Mouse (Mus musculus) granulocyte monocyte progenitor cell, adult 5-6 weeks (primary cell): ENCODE data around the gene Gpr84. TPM values are rescaled to one million over a fixed set of nuclear protein-coding genes. Genes with fewer than 3 reads are reported as not detected.
A peak's percentile ranks its signal among the peaks of the same experiment; 100 is the strongest.

Experiments used
- ATAC-seq: replicated peaks from 2 replicates; pipeline ENCODE4 v1.8.0; 2016; ENCODE audit warnings: mild to moderate bottlenecking, moderate TSS enrichment, inconsistent platforms; ENCODE audit not compliant: poor library complexity, severe bottlenecking
- total RNA-seq, 2 experiments: library from RNA; stranded (forward) in 1 of 2; stranded (reverse) in 1 of 2; fragments of 200-712, 200-1000 nt in 1 of 2; fragments of >200 nt in 1 of 2; fragmentation: Nextera tagmentation in 1 of 2; gene quantifications; 2 replicates each; pipeline ENCODE4 v1.2.3; 2014 to 2017

Gene Gpr84
- total RNA-seq, 2 experiments from 2014 or later, result 0.77 to 1.0 TPM

- ATAC-seq, result peak; percentile 36
These were observed 2.1 kb downstream of the Gpr84 start for GRCm38 (mm10) chr15:103308056-103308875.

- ATAC-seq, result peak; percentile 34
These were observed 3.3 kb downstream of the Gpr84 start for GRCm38 (mm10) chr15:103307125-103307524.

GRCm38 (mm10) chr15:103305792-103306645, 4.4 kb downstream of the Gpr84 start:
- ATAC-seq, result no peak

DNA sequence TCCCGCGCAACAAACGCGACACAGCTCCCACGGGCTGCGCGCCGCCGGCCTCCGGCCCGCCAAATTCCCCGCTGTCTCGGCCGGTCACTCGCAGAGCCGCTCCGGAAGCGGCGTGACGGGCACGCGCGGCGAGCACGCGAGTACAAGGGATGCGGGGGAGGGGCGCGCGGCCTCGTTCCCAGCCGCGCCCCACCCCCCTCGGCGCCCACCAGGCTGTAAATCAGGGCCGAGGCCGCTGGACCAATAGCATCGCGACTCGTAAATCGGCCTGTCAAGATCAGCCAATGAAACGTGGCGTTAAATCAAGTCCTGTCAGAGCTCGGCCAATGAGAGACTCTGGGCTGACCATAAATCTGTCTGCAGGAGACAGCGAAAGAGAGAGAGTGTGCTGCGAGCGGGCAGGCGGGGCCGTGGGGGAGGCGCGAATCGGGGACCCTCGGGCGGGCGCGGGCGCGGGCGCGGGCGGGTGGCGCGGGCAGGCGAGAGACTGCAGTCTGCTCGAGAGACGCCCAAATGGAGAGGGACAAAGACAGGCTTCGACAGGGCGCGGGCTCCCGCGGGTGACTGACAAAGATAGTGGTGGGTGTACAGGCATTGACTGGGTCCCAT, 5.2 kb downstream of the Gpr84 start:
- peak; percentile 78 for ATAC-seq

DNA sequence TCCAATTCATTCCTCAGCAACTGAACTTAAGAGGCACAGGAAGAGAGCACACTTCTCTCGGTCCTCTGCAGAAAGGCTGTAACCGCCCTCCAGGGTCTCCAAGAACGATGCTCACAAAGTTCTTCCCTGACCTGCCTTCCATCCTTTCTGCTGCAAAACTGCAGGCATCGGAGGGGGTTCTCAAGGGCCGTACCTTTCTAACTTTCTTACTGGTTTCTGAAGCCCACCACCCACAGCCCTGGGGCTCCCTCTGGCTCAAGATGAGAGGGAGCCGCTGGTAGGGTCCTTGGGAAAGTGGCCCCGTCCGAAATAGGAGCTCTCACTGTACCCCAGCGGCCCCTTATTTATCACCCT, 5.8 kb downstream of the Gpr84 start:
- no peak for ATAC-seq

- no peak for ATAC-seq
These were observed 6.3 kb downstream of the Gpr84 start for GRCm38 (mm10) chr15:103303916-103304615.

GRCm38 (mm10) chr15:103302341-103303021, 7.9 kb downstream of the Gpr84 start:
- ATAC-seq, result no peak

DNA sequence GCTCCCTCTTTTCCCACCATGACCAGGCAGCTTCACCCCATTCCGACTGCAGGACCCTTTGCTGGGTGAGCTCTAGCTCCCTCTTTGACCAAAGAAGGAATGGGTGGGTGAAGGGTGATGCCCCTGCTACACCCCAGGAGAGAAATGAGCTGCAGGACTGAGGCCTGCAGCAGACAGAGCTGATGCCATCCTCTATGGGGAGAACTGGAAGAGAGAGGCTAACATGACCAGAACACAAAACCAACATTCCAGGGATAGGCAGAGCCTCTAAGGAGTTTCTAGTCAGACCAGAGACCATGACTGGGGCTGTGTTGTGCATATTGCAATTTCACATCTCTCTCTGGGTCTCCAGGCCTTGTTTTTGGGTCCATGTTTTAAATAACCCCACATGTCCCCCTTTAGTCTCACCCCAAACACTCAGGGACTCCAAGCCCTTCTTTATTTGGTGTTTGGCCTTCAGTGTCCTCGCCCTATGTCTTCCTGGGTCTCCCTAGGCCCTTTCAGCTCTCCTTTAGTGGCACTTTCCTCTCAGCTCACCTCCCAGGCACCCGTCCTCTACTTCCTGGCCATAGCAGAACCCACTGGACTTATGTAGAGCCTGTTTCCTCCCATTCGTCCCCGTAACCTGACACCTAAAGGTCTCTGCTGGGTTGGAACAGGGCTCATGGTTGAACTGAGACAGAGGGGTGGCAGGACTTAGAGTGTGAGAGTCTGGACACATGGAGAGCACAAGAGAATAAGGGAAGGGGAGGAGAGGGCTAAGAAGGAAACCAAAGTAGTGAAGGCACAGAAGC, 8.7 kb downstream of the Gpr84 start:
- ATAC-seq, result no peak

- no peak for ATAC-seq
These were observed 9.4 kb downstream of the Gpr84 start for GRCm38 (mm10) chr15:103301046-103301445.

GRCm38 (mm10) chr15:103300560-103300959, 9.9 kb downstream of the Gpr84 start:
- ATAC-seq, result no peak

DNA sequence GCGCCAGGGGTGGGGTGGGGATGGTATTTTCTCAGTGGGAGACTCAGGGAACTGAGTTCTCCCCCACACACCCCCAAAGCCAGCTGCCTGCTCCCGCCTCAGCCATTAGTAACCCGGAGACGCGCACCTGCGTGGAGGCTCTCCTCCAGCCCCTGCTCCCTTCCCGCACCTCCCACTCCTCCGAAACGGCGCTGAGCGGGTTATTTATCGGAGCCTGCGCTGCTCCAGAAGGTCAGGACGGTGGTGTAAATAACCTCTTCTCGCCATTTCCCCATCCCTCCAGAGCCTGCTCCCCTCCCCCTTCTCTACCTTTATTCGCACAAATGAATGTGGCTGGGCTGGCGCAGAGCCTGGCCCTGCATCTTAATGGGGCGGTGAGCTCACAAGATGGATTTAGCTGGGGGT, 10.3 kb downstream of the Gpr84 start:
- ATAC-seq, result no peak

GRCm38 (mm10) chr15:103299644-103300043, 10.8 kb downstream of the Gpr84 start:
- ATAC-seq, result no peak

GRCm38 (mm10) chr15:103298861-103299616, 11.4 kb downstream of the Gpr84 start:
- no peak for ATAC-seq

- no peak for ATAC-seq
These were observed 12.4 kb downstream of the Gpr84 start for GRCm38 (mm10) chr15:103298026-103298425.

- no peak for ATAC-seq
These were observed 13.1 kb downstream of the Gpr84 start for GRCm38 (mm10) chr15:103297313-103297712.

DNA sequence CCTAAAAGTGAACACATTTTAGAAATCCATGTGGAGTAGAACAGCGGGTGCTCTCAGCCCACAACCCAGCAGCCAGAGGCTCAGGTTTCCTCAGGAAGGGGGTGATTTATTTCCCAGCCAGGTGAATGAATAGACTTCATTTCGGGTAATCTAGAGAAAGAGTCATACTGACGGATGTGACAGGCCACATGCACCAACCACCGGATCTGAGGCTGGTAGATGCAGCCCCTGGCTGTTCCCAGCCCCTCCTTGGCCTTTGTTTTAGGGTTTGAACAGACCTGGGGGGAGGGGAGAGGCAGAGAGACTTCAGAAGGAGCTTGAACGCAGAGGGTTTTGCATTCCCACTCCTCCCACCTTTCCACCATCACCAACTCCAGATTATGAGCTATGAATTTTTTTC, 14.6 kb downstream of the Gpr84 start:
- ATAC-seq, result no peak

- no peak for ATAC-seq
These were observed 15.8 kb downstream of the Gpr84 start for GRCm38 (mm10) chr15:103294649-103295048.

GRCm38 (mm10) chr15:103293375-103293774, 17.0 kb downstream of the Gpr84 start:
- ATAC-seq, result no peak
